Mouse (Mus musculus): Measurements from ENCODE around the gene Neu1. TPM values are rescaled to one million over a fixed set of nuclear protein-coding genes. Genes with fewer than 3 reads are reported as not detected.
"Not testable (repeated sequence)": the region's sequence is repeated elsewhere in the genome, so short reads cannot be mapped to it uniquely, and the experiment has no call there.

Neu1 gene
- total and polyA plus RNA-seq, 3 experiments, result 12.0 to 17.2 (median 12.6) TPM

- DNase-seq (ENCODE audit: low spot score), result peak; percentile 56
- Histone ChIP-seq H3K9me3 (replicated peaks) (no peaks in the 10 kb centered on the region; the same call in 1 of the 2 replicates), H3K4me3 (ENCODE audit: low read depth, low read length) (peak overlapping the region; percentile 91), H3K27me3 (ENCODE audit: insufficient read depth, low read length) (no peaks in the 10 kb centered on the region), H3K36me3 (replicated peaks) (peaks cover 49% of the 10 kb centered on the region), H3K4me1 (ENCODE audit: insufficient read depth, low read depth, low read length) (peaks cover 57% of the 10 kb centered on the region)
- TF ChIP-seq POLR2AphosphoS5 (IDR thresholded peaks at IDR 0.05; ENCODE audit: insufficient replicate concordance, low read depth, low read length) (no peak), GATA2 (IDR thresholded peaks at IDR 0.05; ENCODE audit: borderline replicate concordance, low read depth, low read length) (no peak), CTCF (IDR thresholded peaks at IDR 0.05; ENCODE audit: low read depth, low read length) (no peak), GATA1 (IDR thresholded peaks at IDR 0.05; ENCODE audit: borderline replicate concordance, low read length) (no peak), TAL1 (conservative IDR thresholded peaks at IDR 0.05; ENCODE audit: low read depth, low read length) (no peak)
- no peak for ATAC-seq (ENCODE audit: extremely low read depth, insufficient number of reproducible peaks, low FRiP score, poor library complexity, severe bottlenecking)
Observed at GRCm38 (mm10) chr17:34899053-34899889, 31.8 kb upstream of the Neu1 start.

GRCm38 (mm10) chr17:34899890-34900243 lies 31.2 kb upstream of the Neu1 start:
- H3K27me3 ChIP-seq (ENCODE audit: insufficient read depth, low read length), result no peaks in the 10 kb centered on the region
- peaks cover 55% of the 10 kb centered on the region for H3K36me3 ChIP-seq (replicated peaks)
- ATAC-seq (ENCODE audit: extremely low read depth, insufficient number of reproducible peaks, low FRiP score, poor library complexity, severe bottlenecking) (no peak), DNase-seq (ENCODE audit: low spot score) (peak; percentile 51)
- no peaks in the 10 kb centered on the region; the same call in 1 of the 2 replicates for H3K9me3 ChIP-seq (replicated peaks)
- H3K4me3 ChIP-seq (ENCODE audit: low read depth, low read length), result peak overlapping the region; percentile 91
- H3K4me1 ChIP-seq (ENCODE audit: insufficient read depth, low read depth, low read length), result peaks cover 54% of the 10 kb centered on the region
- TF ChIP-seq TAL1 (conservative IDR thresholded peaks at IDR 0.05; ENCODE audit: low read depth, low read length) (no peak), GATA1 (IDR thresholded peaks at IDR 0.05; ENCODE audit: borderline replicate concordance, low read length) (no peak), CTCF (IDR thresholded peaks at IDR 0.05; ENCODE audit: low read depth, low read length) (no peak), GATA2 (IDR thresholded peaks at IDR 0.05; ENCODE audit: borderline replicate concordance, low read depth, low read length) (no peak), POLR2AphosphoS5 (IDR thresholded peaks at IDR 0.05; ENCODE audit: insufficient replicate concordance, low read depth, low read length) (no peak)

- H3K4me3 ChIP-seq (ENCODE audit: low read depth, low read length); ATAC-seq (ENCODE audit: extremely low read depth, insufficient number of reproducible peaks, low FRiP score, poor library complexity, severe bottlenecking); DNase-seq (ENCODE audit: low spot score); H3K9me3 ChIP-seq (replicated peaks); H3K27me3 ChIP-seq (ENCODE audit: insufficient read depth, low read length): not testable (repeated sequence)
- peaks cover 56% of the 10 kb centered on the region for H3K36me3 ChIP-seq (replicated peaks)
- H3K4me1 ChIP-seq (ENCODE audit: insufficient read depth, low read depth, low read length), result peaks cover 44% of the 10 kb centered on the region
Observed at GRCm38 (mm10) chr17:34900826-34901225, 30.2 kb upstream of the Neu1 start.

GRCm38 (mm10) chr17:34901948-34902347 lies 29.1 kb upstream of the Neu1 start:
- not testable (repeated sequence) for H3K27me3 ChIP-seq (ENCODE audit: insufficient read depth, low read length); H3K9me3 ChIP-seq (replicated peaks); H3K4me3 ChIP-seq (ENCODE audit: low read depth, low read length); DNase-seq (ENCODE audit: low spot score); ATAC-seq (ENCODE audit: extremely low read depth, insufficient number of reproducible peaks, low FRiP score, poor library complexity, severe bottlenecking)
- H3K36me3 ChIP-seq (replicated peaks), result peaks cover 59% of the 10 kb centered on the region
- H3K4me1 ChIP-seq (ENCODE audit: insufficient read depth, low read depth, low read length), result peaks cover 34% of the 10 kb centered on the region

- Histone ChIP-seq H3K27me3 (ENCODE audit: insufficient read depth, low read length) (no peaks in the 10 kb centered on the region), H3K4me3 (ENCODE audit: low read depth, low read length) (no peak overlapping the region), H3K4me1 (ENCODE audit: insufficient read depth, low read depth, low read length) (peaks cover 33% of the 10 kb centered on the region), H3K36me3 (replicated peaks) (peaks cover 69% of the 10 kb centered on the region), H3K9me3 (replicated peaks) (no peaks in the 10 kb centered on the region)
- TF ChIP-seq GATA1 (IDR thresholded peaks at IDR 0.05; ENCODE audit: borderline replicate concordance, low read length), result no peak
- TF ChIP-seq TAL1 (conservative IDR thresholded peaks at IDR 0.05; ENCODE audit: low read depth, low read length), result no peak
- TF ChIP-seq CTCF (IDR thresholded peaks at IDR 0.05; ENCODE audit: low read depth, low read length), result no peak
- no peak for TF ChIP-seq GATA2 (IDR thresholded peaks at IDR 0.05; ENCODE audit: borderline replicate concordance, low read depth, low read length)
- ATAC-seq (ENCODE audit: extremely low read depth, insufficient number of reproducible peaks, low FRiP score, poor library complexity, severe bottlenecking) (no peak), DNase-seq (ENCODE audit: low spot score) (no peak)
Observed at GRCm38 (mm10) chr17:34902895-34903294, 28.2 kb upstream of the Neu1 start.

GRCm38 (mm10) chr17:34910982-34911381 lies 20.1 kb upstream of the Neu1 start:
- Histone ChIP-seq H3K27me3 (ENCODE audit: insufficient read depth, low read length) (no peaks in the 10 kb centered on the region), H3K9me3 (replicated peaks) (no peaks in the 10 kb centered on the region), H3K36me3 (replicated peaks) (peaks cover 87% of the 10 kb centered on the region), H3K4me3 (ENCODE audit: low read depth, low read length) (no peak overlapping the region), H3K4me1 (ENCODE audit: insufficient read depth, low read depth, low read length) (peaks cover 35% of the 10 kb centered on the region)
- DNase-seq (ENCODE audit: low spot score) (no peak), ATAC-seq (ENCODE audit: extremely low read depth, insufficient number of reproducible peaks, low FRiP score, poor library complexity, severe bottlenecking) (no peak)
- no peak for TF ChIP-seq GATA1 (IDR thresholded peaks at IDR 0.05; ENCODE audit: borderline replicate concordance, low read length)
- TF ChIP-seq GATA2 (IDR thresholded peaks at IDR 0.05; ENCODE audit: borderline replicate concordance, low read depth, low read length), result no peak
- TF ChIP-seq TAL1 (conservative IDR thresholded peaks at IDR 0.05; ENCODE audit: low read depth, low read length), result no peak
- no peak for TF ChIP-seq POLR2AphosphoS5 (IDR thresholded peaks at IDR 0.05; ENCODE audit: insufficient replicate concordance, low read depth, low read length)
- no peak for TF ChIP-seq CTCF (IDR thresholded peaks at IDR 0.05; ENCODE audit: low read depth, low read length)

- ATAC-seq (ENCODE audit: extremely low read depth, insufficient number of reproducible peaks, low FRiP score, poor library complexity, severe bottlenecking) (peak; percentile 49; the same call in 1 of the 2 replicates), DNase-seq (ENCODE audit: low spot score) (peak; percentile 64)
- H3K9me3 ChIP-seq (replicated peaks), result no peaks in the 10 kb centered on the region
- no peaks in the 10 kb centered on the region for H3K27me3 ChIP-seq (ENCODE audit: insufficient read depth, low read length)
- peaks cover 35% of the 10 kb centered on the region for H3K4me1 ChIP-seq (ENCODE audit: insufficient read depth, low read depth, low read length)
- peaks cover 78% of the 10 kb centered on the region for H3K36me3 ChIP-seq (replicated peaks)
- H3K4me3 ChIP-seq (ENCODE audit: low read depth, low read length), result no peak overlapping the region
- TF ChIP-seq CTCF (IDR thresholded peaks at IDR 0.05; ENCODE audit: low read depth, low read length), result peak; percentile 91
- no peak for TF ChIP-seq TAL1 (conservative IDR thresholded peaks at IDR 0.05; ENCODE audit: low read depth, low read length)
- TF ChIP-seq GATA1 (IDR thresholded peaks at IDR 0.05; ENCODE audit: borderline replicate concordance, low read length), result no peak
Observed at GRCm38 (mm10) chr17:34911945-34912351, 19.1 kb upstream of the Neu1 start.
